Mouse (Mus musculus): ENCODE measurements around the gene Plekhh2. TPM values are rescaled to one million over a fixed set of nuclear protein-coding genes. Genes with fewer than 3 reads are reported as not detected.
A peak's percentile ranks its signal among the peaks of the same experiment; 100 is the strongest.

The Plekhh2 gene
- polyA plus RNA-seq, 1 experiment from 2014 or later, result 0.89 TPM

- Histone ChIP-seq H3K4me2 (no peak overlapping the region), H3K27me3 (no peaks in the 10 kb centered on the region), H3K27ac (no peak overlapping the region), H3K4me3 (no peak overlapping the region), H3K4me1 (0 out of 2 replicates have a peak, but pooled peaks cover 2% of the 10 kb centered on the region), H3K36me3 (ENCODE audit: poor library complexity, severe bottlenecking) (no peaks in the 10 kb centered on the region), H3K9me3 (replicated peaks) (no peaks in the 10 kb centered on the region), H3K9ac (no peak overlapping the region)
- ATAC-seq, result no peak
- 85% methylated on average over 6 of the region's 6 CpGs for WGBS
These were observed 108.9 kb downstream of the Plekhh2 start for GRCm38 (mm10) chr17:84620610-84621009.

- 0 out of 2 replicates have a peak, but pooled peaks cover 2% of the 10 kb centered on the region for H3K4me1 ChIP-seq
- H3K36me3 ChIP-seq (ENCODE audit: poor library complexity, severe bottlenecking), result no peaks in the 10 kb centered on the region
- H3K9me3 ChIP-seq (replicated peaks), result no peaks in the 10 kb centered on the region
- ATAC-seq, result no peak
- H3K27me3 ChIP-seq, result no peaks in the 10 kb centered on the region
- no peak overlapping the region for H3K4me2 ChIP-seq
- H3K9ac ChIP-seq, result no peak overlapping the region
- no peak overlapping the region for H3K27ac ChIP-seq
- no peak overlapping the region for H3K4me3 ChIP-seq
- WGBS, result 73% methylated on average over 6 of the region's 6 CpGs
These were observed 109.5 kb downstream of the Plekhh2 start for GRCm38 (mm10) chr17:84621209-84621608.

DNA sequence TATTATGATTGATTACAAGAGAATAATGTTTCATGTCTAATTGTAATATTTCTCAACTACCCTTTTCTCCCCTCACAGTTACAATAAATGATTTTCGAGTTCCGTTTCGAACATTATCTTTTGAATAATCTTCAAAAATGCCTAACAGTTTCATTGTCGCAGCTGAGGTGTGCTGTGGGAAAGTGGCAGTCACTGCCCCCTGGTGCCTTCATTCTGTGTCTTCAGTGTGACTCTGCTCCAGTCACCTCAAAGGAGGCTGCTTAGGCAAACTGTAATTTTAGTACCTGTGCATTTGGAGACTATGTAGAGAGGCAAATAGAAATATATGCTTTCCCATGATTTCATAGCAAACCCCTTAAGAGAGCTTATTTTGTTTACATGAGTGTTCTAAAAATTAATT, 110.3 kb downstream of the Plekhh2 start:
- WGBS, result 92% methylated on average over 4 of the region's 4 CpGs
- H3K4me1 ChIP-seq, result peaks cover 6% of the 10 kb centered on the region
- no peaks in the 10 kb centered on the region for H3K9me3 ChIP-seq (replicated peaks)
- ATAC-seq, result no peak
- H3K4me3 ChIP-seq, result no peak overlapping the region
- no peak overlapping the region for H3K27ac ChIP-seq
- H3K4me2 ChIP-seq, result no peak overlapping the region
- no peaks in the 10 kb centered on the region for H3K27me3 ChIP-seq
- no peaks in the 10 kb centered on the region for H3K36me3 ChIP-seq (ENCODE audit: poor library complexity, severe bottlenecking)
- H3K9ac ChIP-seq, result no peak overlapping the region

GRCm38 (mm10) chr17:84622873-84623272, 111.2 kb downstream of the Plekhh2 start:
- H3K36me3 ChIP-seq (ENCODE audit: poor library complexity, severe bottlenecking), result no peaks in the 10 kb centered on the region
- no peaks in the 10 kb centered on the region for H3K9me3 ChIP-seq (replicated peaks)
- WGBS, result 71% methylated on average over 2 of the region's 2 CpGs
- H3K9ac ChIP-seq, result no peak overlapping the region
- no peak overlapping the region for H3K4me2 ChIP-seq
- no peaks in the 10 kb centered on the region for H3K27me3 ChIP-seq
- no peak overlapping the region for H3K27ac ChIP-seq
- H3K4me3 ChIP-seq, result no peak overlapping the region
- ATAC-seq, result no peak
- peaks cover 9% of the 10 kb centered on the region for H3K4me1 ChIP-seq

GRCm38 (mm10) chr17:84626276-84626856, 114.7 kb downstream of the Plekhh2 start, which contains the start of gene Dync2li1:
Gene Dync2li1, plus strand, starts transcription at chr17:84626496.
- WGBS, result 1% methylated on average over 25 of the region's 25 CpGs
- H3K4me2 ChIP-seq, result peak within 1 kb of the TSS; percentile 69
- H3K27ac ChIP-seq, result peak within 1 kb of the TSS; percentile 44; the same call in 1 of the 2 replicates

DNA sequence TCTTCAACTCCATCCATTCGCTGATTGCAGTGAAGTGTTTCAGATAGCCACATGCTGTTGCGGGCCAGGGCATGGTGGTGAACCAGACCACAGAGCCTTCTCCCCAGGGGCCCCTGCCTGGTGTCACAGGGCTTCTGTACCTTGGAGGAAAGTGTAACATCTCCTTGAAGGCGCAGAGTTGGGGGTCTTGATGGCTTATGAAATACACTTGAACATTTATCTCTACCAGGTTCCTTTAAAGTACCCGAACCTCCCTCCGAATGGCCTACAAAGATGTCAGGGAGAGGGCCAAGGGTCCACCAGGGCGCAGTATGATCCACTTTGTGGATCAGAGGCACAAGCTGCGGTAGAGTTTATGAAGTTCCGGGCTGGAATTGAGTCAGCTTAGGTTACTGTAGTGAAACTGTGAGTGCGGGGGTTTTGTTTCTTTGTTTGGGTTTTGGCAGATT, 115.2 kb downstream of the Plekhh2 start:
- Histone ChIP-seq H3K4me2 (peak overlapping the region; percentile 69), H3K9me3 (replicated peaks) (no peaks in the 10 kb centered on the region), H3K4me3 (peak overlapping the region; percentile 66), H3K27me3 (no peaks in the 10 kb centered on the region), H3K4me1 (peaks cover 6% of the 10 kb centered on the region), H3K9ac (peak overlapping the region; percentile 74), H3K36me3 (ENCODE audit: poor library complexity, severe bottlenecking) (no peaks in the 10 kb centered on the region), H3K27ac (no peak overlapping the region)
- 23% methylated on average over 9 of the region's 9 CpGs for WGBS
- ATAC-seq, result peak; percentile 68

More at GRCm38 (mm10) chr17:84626276-84626856, 114.7 kb downstream of the Plekhh2 start, which contains the start of gene Dync2li1:
- H3K27me3 ChIP-seq, result no peaks in the 10 kb centered on the region
- peaks cover 6% of the 10 kb centered on the region for H3K4me1 ChIP-seq
- H3K9ac ChIP-seq, result peak within 1 kb of the TSS; percentile 74
- no peaks in the 10 kb centered on the region for H3K9me3 ChIP-seq (replicated peaks)
- H3K36me3 ChIP-seq (ENCODE audit: poor library complexity, severe bottlenecking), result no peaks in the 10 kb centered on the region
- peak; percentile 98 for ATAC-seq
- H3K4me3 ChIP-seq, result peak within 1 kb of the TSS; percentile 66

DNA sequence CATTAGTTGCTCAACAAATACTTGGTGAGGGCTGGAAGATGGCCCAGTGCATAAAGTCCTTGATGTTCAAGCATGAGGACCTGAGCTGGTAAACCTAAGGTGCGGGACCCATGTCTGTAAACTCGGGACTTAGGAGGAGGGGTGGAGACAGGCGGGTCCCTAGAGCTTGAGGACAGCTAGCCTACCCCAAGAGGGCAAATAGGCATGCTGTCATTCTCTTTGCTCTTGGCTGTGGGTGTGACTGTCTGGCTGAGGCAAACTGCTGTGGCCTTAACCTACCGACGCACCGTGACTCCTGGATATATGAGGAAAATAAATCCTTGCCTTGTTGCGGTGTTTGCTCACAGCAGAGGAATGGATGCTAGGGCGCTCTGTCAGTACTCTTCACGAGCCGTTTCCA, 116.0 kb downstream of the Plekhh2 start:
- no peak for ATAC-seq
- peaks cover 6% of the 10 kb centered on the region for H3K4me1 ChIP-seq
- H3K9ac ChIP-seq, result no peak overlapping the region
- H3K36me3 ChIP-seq (ENCODE audit: poor library complexity, severe bottlenecking), result no peaks in the 10 kb centered on the region
- H3K9me3 ChIP-seq (replicated peaks), result no peaks in the 10 kb centered on the region
- no peaks in the 10 kb centered on the region for H3K27me3 ChIP-seq
- no peak overlapping the region for H3K27ac ChIP-seq
- no peak overlapping the region for H3K4me2 ChIP-seq
- 94% methylated on average over 10 of the region's 10 CpGs for WGBS
- H3K4me3 ChIP-seq, result no peak overlapping the region

GRCm38 (mm10) chr17:84628611-84629010, 116.9 kb downstream of the Plekhh2 start:
- Histone ChIP-seq H3K27me3 (no peaks in the 10 kb centered on the region), H3K36me3 (ENCODE audit: poor library complexity, severe bottlenecking) (no peaks in the 10 kb centered on the region), H3K4me2 (no peak overlapping the region), H3K9ac (no peak overlapping the region), H3K27ac (no peak overlapping the region), H3K9me3 (replicated peaks) (no peaks in the 10 kb centered on the region), H3K4me1 (peaks cover 6% of the 10 kb centered on the region), H3K4me3 (no peak overlapping the region)
- ATAC-seq, result no peak
- 92% methylated on average over 9 of the region's 9 CpGs for WGBS

DNA sequence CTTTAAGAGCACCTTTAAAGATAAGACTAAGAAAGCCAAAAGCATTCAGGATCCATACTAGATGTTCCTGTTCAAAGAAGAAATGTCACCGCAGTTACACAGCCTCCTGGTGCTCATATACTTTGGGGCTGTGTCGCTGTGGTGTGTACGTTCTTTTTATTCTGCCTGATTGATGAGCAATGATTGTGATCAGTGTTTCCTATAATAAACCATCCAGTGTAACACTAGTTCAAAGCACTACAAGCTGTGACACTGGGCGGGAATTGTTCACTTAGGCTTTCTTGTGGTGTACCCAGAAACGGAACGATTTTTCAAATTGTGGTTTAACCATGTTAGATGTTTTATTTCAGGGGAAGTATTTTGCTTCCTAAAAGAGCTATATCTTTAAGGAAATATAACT, 120.1 kb downstream of the Plekhh2 start:
- no peak for ATAC-seq
- Histone ChIP-seq H3K27ac (no peak overlapping the region), H3K9ac (no peak overlapping the region), H3K36me3 (ENCODE audit: poor library complexity, severe bottlenecking) (no peaks in the 10 kb centered on the region), H3K4me2 (no peak overlapping the region), H3K4me3 (no peak overlapping the region), H3K9me3 (replicated peaks) (no peaks in the 10 kb centered on the region), H3K27me3 (no peaks in the 10 kb centered on the region), H3K4me1 (peaks cover 4% of the 10 kb centered on the region)
- WGBS, result 95% methylated on average over 6 of the region's 6 CpGs

GRCm38 (mm10) chr17:84633443-84633842, 121.7 kb downstream of the Plekhh2 start:
- H3K27ac ChIP-seq, result no peak overlapping the region
- 91% methylated on average over 13 of the region's 13 CpGs for WGBS
- H3K9ac ChIP-seq, result no peak overlapping the region
- no peaks in the 10 kb centered on the region for H3K9me3 ChIP-seq (replicated peaks)
- no peak overlapping the region for H3K4me3 ChIP-seq
- H3K27me3 ChIP-seq, result no peaks in the 10 kb centered on the region
- H3K4me2 ChIP-seq, result no peak overlapping the region
- H3K4me1 ChIP-seq, result no peaks in the 10 kb centered on the region
- no peaks in the 10 kb centered on the region for H3K36me3 ChIP-seq (ENCODE audit: poor library complexity, severe bottlenecking)
- no peak for ATAC-seq

DNA sequence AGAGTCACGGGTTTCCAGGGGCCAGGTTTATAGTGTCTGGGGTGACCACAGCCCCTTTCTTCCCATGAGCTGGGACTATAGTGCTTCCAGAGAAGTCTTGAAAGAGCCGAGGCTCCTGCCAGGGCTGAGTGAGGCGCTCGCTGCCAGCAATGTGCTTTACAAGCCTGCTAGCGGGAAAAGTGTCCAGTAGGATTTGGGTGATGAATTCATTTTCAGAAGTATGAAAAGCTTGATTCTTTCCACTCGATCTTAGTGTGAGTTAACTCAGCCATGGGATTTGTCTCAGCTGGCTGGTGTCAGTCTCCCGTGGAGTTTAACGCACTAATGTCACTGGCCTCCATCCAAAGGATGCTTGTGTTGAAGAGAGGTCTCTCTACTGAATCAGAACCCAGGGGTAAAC, 124.6 kb downstream of the Plekhh2 start:
- no peaks in the 10 kb centered on the region for H3K9me3 ChIP-seq (replicated peaks)
- 62% methylated on average over 8 of the region's 8 CpGs for WGBS
- no peaks in the 10 kb centered on the region for H3K36me3 ChIP-seq (ENCODE audit: poor library complexity, severe bottlenecking)
- no peak overlapping the region for H3K4me3 ChIP-seq
- H3K4me1 ChIP-seq, result no peaks in the 10 kb centered on the region
- no peak overlapping the region for H3K4me2 ChIP-seq
- H3K27me3 ChIP-seq, result no peaks in the 10 kb centered on the region
- no peak overlapping the region for H3K27ac ChIP-seq
- no peak overlapping the region for H3K9ac ChIP-seq
- no peak for ATAC-seq

DNA sequence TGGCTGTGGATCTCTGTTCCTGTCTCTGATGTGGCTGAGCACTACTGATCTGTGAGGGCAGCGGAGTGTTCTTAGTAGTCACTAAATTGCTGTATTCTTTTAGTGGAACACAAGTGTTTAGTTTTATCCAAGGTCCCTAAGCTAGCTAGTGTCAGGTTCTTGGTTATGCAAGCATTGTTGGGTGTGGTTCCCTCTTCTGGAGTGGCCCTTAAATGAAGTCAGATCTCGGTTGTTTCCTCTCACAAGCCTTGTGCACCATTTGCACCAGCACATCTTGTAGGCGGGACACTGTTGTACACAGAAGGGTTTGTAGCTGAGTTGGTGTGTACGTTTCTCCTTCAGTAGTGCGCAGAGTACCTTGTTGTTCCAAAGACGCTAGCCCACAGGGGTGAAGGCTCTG, 126.3 kb downstream of the Plekhh2 start:
- no peaks in the 10 kb centered on the region for H3K36me3 ChIP-seq (ENCODE audit: poor library complexity, severe bottlenecking)
- no peak overlapping the region for H3K4me2 ChIP-seq
- H3K4me3 ChIP-seq, result no peak overlapping the region
- no peaks in the 10 kb centered on the region for H3K27me3 ChIP-seq
- no peak overlapping the region for H3K27ac ChIP-seq
- WGBS, result 89% methylated on average over 6 of the region's 6 CpGs
- H3K4me1 ChIP-seq, result no peaks in the 10 kb centered on the region
- no peak overlapping the region for H3K9ac ChIP-seq
- no peaks in the 10 kb centered on the region for H3K9me3 ChIP-seq (replicated peaks)
- ATAC-seq, result no peak
